Comparison of ENCODE assay signal across 35 mouse cellular contexts in the genomic region with DNA sequence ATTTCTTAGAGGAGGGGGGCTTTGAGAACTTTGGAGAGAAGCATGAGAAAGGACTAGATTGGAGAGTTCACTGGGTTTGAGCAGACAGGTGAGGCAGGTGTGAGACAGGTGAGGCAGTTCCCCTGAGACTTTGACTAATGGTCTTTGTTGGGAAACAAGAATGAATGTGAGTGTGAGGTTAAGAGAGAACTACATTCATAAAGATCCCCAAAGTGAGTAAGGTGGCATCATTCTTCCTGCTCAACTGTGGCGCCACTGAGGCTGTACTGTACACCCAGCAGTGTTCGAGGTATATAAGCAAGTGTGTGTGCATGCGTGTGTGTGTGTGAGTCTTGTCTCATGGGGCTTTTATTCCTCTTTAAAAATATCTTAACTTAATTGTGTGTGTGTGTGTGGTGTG. TPM values are rescaled to one million over a fixed set of nuclear protein-coding genes. Genes with fewer than 3 reads are reported as not detected.
"Had no signal": no experiment of that assay in that cellular context is flagged by ENCODE, and none has a peak within 500 bp of the region (broad histone marks: within the 10 kb centered on the region; RNA-seq: fewer than 3 reads in every experiment).

No protein-coding gene starts in this region.

- H3K36me3 ChIP-seq: heart, embryonic 12.5 days; heart, embryonic 13.5 days; heart, embryonic 15.5 days; hindbrain, embryonic 10.5 days; hindbrain, embryonic 12.5 days; hindbrain, embryonic 13.5 days; hindbrain, embryonic 15.5 days; intestine, embryonic 15.5 days; kidney, embryonic 15.5 days had no signal

- DNase-seq: heart, postnatal 10 days; heart, postnatal 14 days; heart, postnatal 36 days; heart, postnatal 4 days; kidney, adult 11 months; kidney, adult 18-20 months; kidney, adult 2 months; kidney, adult 8-10 months; kidney, adult 9 months; kidney, postnatal 10 days; kidney, postnatal 14 days; kidney, postnatal 25 days; kidney, postnatal 36 days; kidney, postnatal 4 days; layer of hippocampus, adult 9-11 months; layer of hippocampus, postnatal 36 days had no signal

- H3K27ac ChIP-seq: heart, embryonic 13.5 days; heart, embryonic 15.5 days; hindbrain, embryonic 10.5 days; hindbrain, embryonic 12.5 days; hindbrain, embryonic 13.5 days; hindbrain, embryonic 14.5 days; hindbrain, embryonic 15.5 days; hindbrain, postnatal 0 days; intestine, embryonic 15.5 days; kidney, embryonic 15.5 days; kidney, postnatal 0 days; layer of hippocampus, adult 2 months; left cerebral cortex, adult 2 months had no signal

- H3K9me3 ChIP-seq: heart, embryonic 12.5 days; heart, embryonic 13.5 days; heart, embryonic 15.5 days; hindbrain, embryonic 10.5 days; hindbrain, embryonic 12.5 days; hindbrain, embryonic 13.5 days; hindbrain, embryonic 15.5 days; intestine, embryonic 15.5 days; kidney, embryonic 15.5 days had no signal

- ATAC-seq: hindbrain, embryonic 16.5 days; hindbrain, postnatal 0 days; inflammation-experienced regulatory T-cells, adult 6 months; intestine, embryonic 15.5 days; intestine, embryonic 16.5 days; intestine, postnatal 0 days had no signal

- H3K4me3 ChIP-seq: heart, embryonic 12.5 days; heart, embryonic 13.5 days; heart, embryonic 15.5 days; hindbrain, embryonic 10.5 days; hindbrain, embryonic 12.5 days; hindbrain, embryonic 13.5 days; hindbrain, embryonic 15.5 days; intestine, embryonic 15.5 days; kidney, embryonic 15.5 days; layer of hippocampus, adult 2 months; left cerebral cortex, adult 2 months had no signal

- H3K4me1 ChIP-seq: heart, embryonic 12.5 days; heart, embryonic 13.5 days; heart, embryonic 15.5 days; hindbrain, embryonic 12.5 days; hindbrain, embryonic 13.5 days; hindbrain, embryonic 15.5 days; intestine, embryonic 15.5 days; kidney, embryonic 15.5 days had no signal

- H3K4me2 ChIP-seq: heart, embryonic 12.5 days; heart, embryonic 13.5 days; heart, embryonic 15.5 days; hindbrain, embryonic 12.5 days; hindbrain, embryonic 13.5 days; hindbrain, embryonic 14.5 days; hindbrain, embryonic 15.5 days; intestine, embryonic 15.5 days; kidney, embryonic 15.5 days had no signal

- H3K27me3 ChIP-seq: hindbrain, embryonic 12.5 days; hindbrain, embryonic 13.5 days; hindbrain, embryonic 15.5 days; intestine, embryonic 15.5 days had no signal

- H3K9ac ChIP-seq: heart, embryonic 12.5 days; heart, embryonic 13.5 days; heart, embryonic 15.5 days; hindbrain, embryonic 12.5 days; hindbrain, embryonic 13.5 days; hindbrain, embryonic 14.5 days; hindbrain, embryonic 15.5 days; intestine, embryonic 15.5 days; kidney, embryonic 15.5 days had no signal

RNA-seq across cellular contexts. Expression of a gene that starts 6.4 kb away (rescaled TPM):
- total RNA-seq: hematopoietic stem cell, adult 5-6 weeks had no signal
